Comparison of ENCODE assay signal across 19 mouse cellular contexts in the genomic region with DNA sequence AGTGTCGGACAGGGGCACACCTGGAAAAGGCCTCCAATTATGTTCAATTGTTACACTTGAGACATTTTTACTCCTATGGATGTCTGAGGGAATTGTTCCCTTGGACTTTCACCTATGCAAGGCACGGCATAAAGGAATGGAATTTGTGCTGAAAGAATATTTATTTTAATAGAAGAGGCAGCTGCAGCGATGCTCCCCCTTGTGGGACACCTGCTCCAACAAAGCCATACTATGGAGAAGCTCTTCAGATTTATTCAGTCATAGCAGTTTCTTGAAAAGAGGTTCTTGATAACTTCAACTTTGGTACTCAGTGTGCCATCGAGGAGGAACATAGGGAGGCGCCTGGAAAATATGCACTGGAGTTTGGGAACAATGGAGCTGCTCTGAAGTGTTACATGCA.
DNase-seq lines count a peak whose midpoint lies in the region; ATAC-seq and TF ChIP-seq lines count a peak whose summit lies in the region.
"Had no signal": no experiment of that assay in that cellular context is flagged by ENCODE, and none has a peak within 500 bp of the region (broad histone marks: within the 10 kb centered on the region; RNA-seq: fewer than 3 reads in every experiment).

No protein-coding gene starts in this region.

- no peak overlapping the region for H3K4me3 ChIP-seq in forebrain, embryonic 14.5 days (ENCODE audit: low read depth, low read length)
- H3K4me3 ChIP-seq in forebrain, embryonic 10.5 days, result no peak overlapping the region
- no peak overlapping the region for H3K4me3 ChIP-seq in heart, embryonic 11.5 days (ENCODE audit: low read depth, low read length)
- H3K4me3 ChIP-seq in layer of hippocampus, adult 2 months, result no peak overlapping the region
- H3K4me3 ChIP-seq in midbrain, postnatal 0 days (ENCODE audit: low read depth, low read length), result no peak overlapping the region
- H3K4me3 ChIP-seq in midbrain, embryonic 15.5 days, result no peak overlapping the region
- H3K4me3 ChIP-seq: heart, embryonic 13.5 days; hindbrain, embryonic 13.5 days had no signal

- 63% methylated on average over 5 of the region's 5 CpGs for WGBS in forebrain, embryonic 14.5 days
- WGBS in forebrain, embryonic 10.5 days, result 83% methylated on average over 5 of the region's 5 CpGs
- WGBS in heart, embryonic 11.5 days (ENCODE audit: insufficient replicate concordance), result 75% methylated on average over 5 of the region's 5 CpGs
- 67% methylated on average over 5 of the region's 5 CpGs for WGBS in midbrain, postnatal 0 days
- 74% methylated on average over 5 of the region's 5 CpGs for WGBS in midbrain, embryonic 15.5 days

- H3K4me1 ChIP-seq in forebrain, embryonic 14.5 days (ENCODE audit: control insufficient read depth, insufficient read depth, low read length), result no peaks in the 10 kb centered on the region
- no peaks in the 10 kb centered on the region for H3K4me1 ChIP-seq in forebrain, embryonic 10.5 days
- H3K4me1 ChIP-seq in heart, embryonic 11.5 days (ENCODE audit: control insufficient read depth, insufficient read depth, low read length), result no peaks in the 10 kb centered on the region
- no peaks in the 10 kb centered on the region for H3K4me1 ChIP-seq in midbrain, postnatal 0 days (ENCODE audit: insufficient read depth, low read length)
- no peaks in the 10 kb centered on the region for H3K4me1 ChIP-seq in midbrain, embryonic 15.5 days
- H3K4me1 ChIP-seq: heart, embryonic 13.5 days; hindbrain, embryonic 13.5 days had no signal

- H3K36me3 ChIP-seq in forebrain, embryonic 14.5 days (ENCODE audit: control insufficient read depth, insufficient read depth, low read length), result no peaks in the 10 kb centered on the region
- H3K36me3 ChIP-seq in forebrain, embryonic 10.5 days (replicated peaks), result no peaks in the 10 kb centered on the region
- H3K36me3 ChIP-seq in heart, embryonic 11.5 days (ENCODE audit: control insufficient read depth, insufficient read depth, low read length), result no peaks in the 10 kb centered on the region
- H3K36me3 ChIP-seq in midbrain, postnatal 0 days (ENCODE audit: insufficient read depth, low read length), result no peaks in the 10 kb centered on the region
- H3K36me3 ChIP-seq in midbrain, embryonic 15.5 days (replicated peaks), result no peaks in the 10 kb centered on the region
- H3K36me3 ChIP-seq: heart, embryonic 13.5 days; hindbrain, embryonic 13.5 days had no signal

- no peaks in the 10 kb centered on the region for H3K9me3 ChIP-seq in forebrain, embryonic 14.5 days (replicated peaks; ENCODE audit: control insufficient read depth, low read length)
- H3K9me3 ChIP-seq in forebrain, embryonic 10.5 days, result no peaks in the 10 kb centered on the region
- no peaks in the 10 kb centered on the region for H3K9me3 ChIP-seq in heart, embryonic 11.5 days (replicated peaks; ENCODE audit: control insufficient read depth, low read length)
- H3K9me3 ChIP-seq in midbrain, postnatal 0 days (ENCODE audit: low read length), result no peaks in the 10 kb centered on the region
- H3K9me3 ChIP-seq in midbrain, embryonic 15.5 days, result no peaks in the 10 kb centered on the region
- H3K9me3 ChIP-seq: heart, embryonic 13.5 days; hindbrain, embryonic 13.5 days had no signal

- no peaks in the 10 kb centered on the region for H3K27me3 ChIP-seq in forebrain, embryonic 14.5 days (replicated peaks; ENCODE audit: control insufficient read depth, insufficient read depth, low read length)
- no peaks in the 10 kb centered on the region for H3K27me3 ChIP-seq in forebrain, embryonic 10.5 days (ENCODE audit: poor library complexity, severe bottlenecking)
- H3K27me3 ChIP-seq in heart, embryonic 11.5 days (ENCODE audit: control insufficient read depth, insufficient read depth, low read length), result no peaks in the 10 kb centered on the region
- H3K27me3 ChIP-seq in midbrain, postnatal 0 days (ENCODE audit: insufficient read depth, low read length), result no peaks in the 10 kb centered on the region
- no peaks in the 10 kb centered on the region for H3K27me3 ChIP-seq in midbrain, embryonic 15.5 days (replicated peaks)
- H3K27me3 ChIP-seq: heart, embryonic 13.5 days; hindbrain, embryonic 13.5 days had no signal

- peak; percentile 38 for TF ChIP-seq CTCF in layer of hippocampus, adult 2 months (conservative IDR thresholded peaks at IDR 0.05)
- TF ChIP-seq CTCF in midbrain, postnatal 0 days (IDR thresholded peaks at IDR 0.05), result no peak

- peak; percentile 10 for DNase-seq in forebrain, embryonic 14.5 days (ENCODE audit: low spot score)
- DNase-seq in forebrain, embryonic 10.5 days (ENCODE audit: extremely low spot score, low spot score), result no peak
- peak; percentile 73 for DNase-seq in heart, adult 11 months
- DNase-seq in layer of hippocampus, adult 2 months (ENCODE audit: low spot score in 2 of 2), result no peak
- DNase-seq in layer of hippocampus, adult 8-10 months (ENCODE audit: low spot score in 2 of 2), result no peak
- DNase-seq in midbrain, postnatal 0 days (ENCODE audit: low spot score), result peak; percentile 8
- DNase-seq: adrenal gland, adult 8-10 months; adrenal gland, postnatal 25 days; cerebellum, adult 18-20 months; cerebellum, adult 9-10 months; gastrocnemius, postnatal 10 days; gastrocnemius, postnatal 36 days had no signal

- peak overlapping the region; percentile 1; the same call in 1 of the 2 replicates for H3K27ac ChIP-seq in forebrain, embryonic 14.5 days (ENCODE audit: low read depth, low read length)
- H3K27ac ChIP-seq in forebrain, embryonic 10.5 days, result no peak overlapping the region
- H3K27ac ChIP-seq in heart, embryonic 11.5 days (ENCODE audit: low read depth, low read length), result no peak overlapping the region
- no peak overlapping the region for H3K27ac ChIP-seq in layer of hippocampus, adult 2 months
- no peak overlapping the region for H3K27ac ChIP-seq in midbrain, postnatal 0 days (ENCODE audit: low read depth, low read length)
- no peak overlapping the region for H3K27ac ChIP-seq in midbrain, embryonic 15.5 days
- H3K27ac ChIP-seq: heart, embryonic 13.5 days; hindbrain, embryonic 13.5 days had no signal

- peak; percentile 29; the same call in 1 of the 2 replicates for ATAC-seq in forebrain, embryonic 14.5 days
- no peak for ATAC-seq in heart, embryonic 11.5 days (replicated peaks; ENCODE audit: insufficient number of reproducible peaks, low FRiP score, low TSS enrichment)
- ATAC-seq in midbrain, postnatal 0 days (ENCODE audit: low FRiP score), result no peak
- ATAC-seq in midbrain, embryonic 15.5 days (replicated peaks), result no peak
- ATAC-seq: activated CD4-positive, CD25-positive, alpha-beta regulatory T cell, adult 4 months; inflammation-experienced regulatory T-cells, adult 6 months; intestine, embryonic 16.5 days had no signal

- H3K4me2 ChIP-seq in forebrain, embryonic 14.5 days (ENCODE audit: low read length), result no peak overlapping the region
- no peak overlapping the region for H3K4me2 ChIP-seq in heart, embryonic 11.5 days
- H3K4me2 ChIP-seq in midbrain, postnatal 0 days (ENCODE audit: low read depth, low read length, poor library complexity, severe bottlenecking), result no peak overlapping the region
- H3K4me2 ChIP-seq in midbrain, embryonic 15.5 days, result no peak overlapping the region
- H3K4me2 ChIP-seq: heart, embryonic 13.5 days; hindbrain, embryonic 13.5 days had no signal

- H3K9ac ChIP-seq in forebrain, embryonic 14.5 days (ENCODE audit: low read length), result no peak overlapping the region
- H3K9ac ChIP-seq in heart, embryonic 11.5 days (ENCODE audit: low read depth, low read length), result no peak overlapping the region
- H3K9ac ChIP-seq in midbrain, postnatal 0 days (replicated peaks; ENCODE audit: low read length, poor library complexity, severe bottlenecking), result no peak overlapping the region
- H3K9ac ChIP-seq in midbrain, embryonic 15.5 days, result no peak overlapping the region
- H3K9ac ChIP-seq: heart, embryonic 13.5 days; hindbrain, embryonic 13.5 days had no signal

Comparison
In these comparisons a context has a peak if more than half of its experiments do, and no peak if none do; other contexts are left out.
1. DNase-seq: peak in forebrain, embryonic 14.5 days (single experiment), heart, adult 11 months (single experiment) and midbrain, postnatal 0 days (single experiment); none in forebrain, embryonic 10.5 days (single experiment), layer of hippocampus, adult 2 months (0 of 2) and layer of hippocampus, adult 8-10 months (0 of 2).